Mouse (Mus musculus) megakaryocyte, embryonic 14.5 days (primary cell): ENCODE results near the gene Atp6v0a1.

Experiments
- FLI1 ChIP-seq: IDR thresholded peaks from 2 replicates; pipeline ENCODE4 v1.6.1; 2012; ENCODE audit warnings: low read length, inconsistent platforms, mixed read lengths
- GATA1 ChIP-seq: IDR thresholded peaks from 3 replicates; pipeline ENCODE4 v1.6.1; 2012; ENCODE audit warnings: mixed read lengths, low read length, inconsistent platforms, borderline replicate concordance

- no peak for TF ChIP-seq GATA1
- no peak for TF ChIP-seq FLI1
Observed at GRCm38 (mm10) chr11:101112186-101112585, 102.9 kb downstream of the Atp6v0a1 start.
